Mouse (Mus musculus): ENCODE results near the gene Tanc2. TPM values are rescaled to one million over a fixed set of nuclear protein-coding genes. Genes with fewer than 3 reads are reported as not detected.

Tanc2 gene
- polyA plus RNA-seq, 1 experiment, result 2.6 TPM

DNA sequence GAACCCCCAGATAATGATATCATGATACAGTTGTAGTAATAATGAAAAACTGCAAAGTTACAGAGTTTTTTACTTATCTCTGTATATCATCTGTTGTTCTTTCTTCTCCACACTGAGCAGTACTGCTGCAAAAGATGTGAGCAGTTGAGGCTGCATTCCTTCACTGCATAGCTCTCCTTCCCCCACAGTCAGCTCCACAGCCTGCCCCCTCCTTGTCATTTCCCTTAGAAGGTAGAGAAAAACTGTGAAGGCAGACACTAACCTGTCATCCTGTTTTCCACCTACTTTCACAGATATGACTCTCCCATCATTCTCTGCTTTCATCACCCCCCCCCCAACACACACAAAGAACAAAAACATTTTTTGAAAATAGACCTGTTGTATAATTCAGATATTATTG lies 248.2 kb downstream of the Tanc2 start:
- no peak for TF ChIP-seq POLR2A (IDR thresholded peaks at IDR 0.05; ENCODE audit: control insufficient read depth, extremely low read depth, insufficient read depth, low read length, poor library complexity)
- no peak for TF ChIP-seq CTCF (IDR thresholded peaks at IDR 0.05; ENCODE audit: borderline replicate concordance, control insufficient read depth, extremely low read depth, insufficient read depth, low read length, poor library complexity)
- H3K36me3 ChIP-seq (ENCODE audit: control insufficient read depth, insufficient read depth, low read length), result no peaks in the 10 kb centered on the region
- no peak overlapping the region for H3K27ac ChIP-seq (ENCODE audit: control insufficient read depth, insufficient read depth, low read length)
- H3K27me3 ChIP-seq (ENCODE audit: control insufficient read depth, insufficient read depth, low read length), result no peaks in the 10 kb centered on the region
- no peak for DNase-seq
- H3K4me1 ChIP-seq (replicated peaks; ENCODE audit: control insufficient read depth, insufficient read depth, low read length), result no peaks in the 10 kb centered on the region
- no peak overlapping the region for H3K4me3 ChIP-seq (ENCODE audit: control insufficient read depth, insufficient read depth, low read length)

DNA sequence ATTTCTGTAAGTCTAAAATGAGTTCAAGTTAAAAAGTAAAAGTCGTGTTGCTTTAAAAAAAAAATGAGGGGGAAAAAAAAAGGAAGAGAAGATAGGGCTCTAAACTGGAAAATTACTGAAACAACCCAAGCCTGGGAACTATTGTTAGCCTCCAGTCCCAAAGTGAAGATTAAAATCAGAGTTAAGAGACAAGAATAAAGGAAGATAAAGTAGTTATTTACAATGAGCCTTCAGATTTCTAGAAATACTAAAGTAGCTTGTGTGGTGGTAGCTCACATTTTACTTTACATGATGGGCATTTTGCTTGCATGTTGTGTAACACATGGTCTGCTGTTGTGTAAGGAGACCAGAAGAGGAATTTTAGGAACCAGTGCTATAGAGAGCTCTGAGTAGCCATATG lies 256.1 kb downstream of the Tanc2 start:
- H3K27me3 ChIP-seq (ENCODE audit: control insufficient read depth, insufficient read depth, low read length), result no peaks in the 10 kb centered on the region
- 80% methylated on average over 1 of the region's 1 CpGs for WGBS
- no peaks in the 10 kb centered on the region for H3K36me3 ChIP-seq (ENCODE audit: control insufficient read depth, insufficient read depth, low read length)
- H3K4me3 ChIP-seq (ENCODE audit: control insufficient read depth, insufficient read depth, low read length), result no peak overlapping the region
- TF ChIP-seq CTCF (IDR thresholded peaks at IDR 0.05; ENCODE audit: borderline replicate concordance, control insufficient read depth, extremely low read depth, insufficient read depth, low read length, poor library complexity) (no peak), POLR2A (IDR thresholded peaks at IDR 0.05; ENCODE audit: control insufficient read depth, extremely low read depth, insufficient read depth, low read length, poor library complexity) (no peak)
- H3K27ac ChIP-seq (ENCODE audit: control insufficient read depth, insufficient read depth, low read length), result no peak overlapping the region
- no peaks in the 10 kb centered on the region for H3K4me1 ChIP-seq (replicated peaks; ENCODE audit: control insufficient read depth, insufficient read depth, low read length)
- no peak for DNase-seq

DNA sequence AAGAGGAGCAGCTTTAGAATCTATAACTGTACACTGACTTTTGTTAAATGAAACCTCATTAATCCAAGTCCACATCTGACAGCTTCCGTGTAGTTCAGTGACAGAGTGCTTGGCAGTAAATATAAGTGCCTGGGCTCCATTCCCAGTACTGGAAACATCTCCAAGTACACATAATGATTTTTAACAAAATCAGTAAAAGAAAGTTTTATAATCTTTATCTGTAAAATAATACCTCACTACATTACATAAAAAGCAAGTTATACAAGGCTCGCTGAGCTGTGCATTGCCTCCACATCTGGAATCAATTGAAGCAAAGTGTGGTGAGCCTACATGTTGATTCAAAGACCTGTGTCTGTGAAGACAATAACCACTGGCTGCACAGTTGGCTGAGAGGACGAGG lies 265.7 kb downstream of the Tanc2 start:
- 85% methylated on average over 3 of the region's 3 CpGs for WGBS
- Histone ChIP-seq H3K27ac (ENCODE audit: control insufficient read depth, insufficient read depth, low read length) (no peak overlapping the region), H3K4me1 (replicated peaks; ENCODE audit: control insufficient read depth, insufficient read depth, low read length) (no peaks in the 10 kb centered on the region), H3K4me3 (ENCODE audit: control insufficient read depth, insufficient read depth, low read length) (no peak overlapping the region), H3K36me3 (ENCODE audit: control insufficient read depth, insufficient read depth, low read length) (no peaks in the 10 kb centered on the region), H3K27me3 (ENCODE audit: control insufficient read depth, insufficient read depth, low read length) (no peaks in the 10 kb centered on the region)
- DNase-seq, result no peak
- TF ChIP-seq CTCF (IDR thresholded peaks at IDR 0.05; ENCODE audit: borderline replicate concordance, control insufficient read depth, extremely low read depth, insufficient read depth, low read length, poor library complexity) (no peak), POLR2A (IDR thresholded peaks at IDR 0.05; ENCODE audit: control insufficient read depth, extremely low read depth, insufficient read depth, low read length, poor library complexity) (no peak)

DNA sequence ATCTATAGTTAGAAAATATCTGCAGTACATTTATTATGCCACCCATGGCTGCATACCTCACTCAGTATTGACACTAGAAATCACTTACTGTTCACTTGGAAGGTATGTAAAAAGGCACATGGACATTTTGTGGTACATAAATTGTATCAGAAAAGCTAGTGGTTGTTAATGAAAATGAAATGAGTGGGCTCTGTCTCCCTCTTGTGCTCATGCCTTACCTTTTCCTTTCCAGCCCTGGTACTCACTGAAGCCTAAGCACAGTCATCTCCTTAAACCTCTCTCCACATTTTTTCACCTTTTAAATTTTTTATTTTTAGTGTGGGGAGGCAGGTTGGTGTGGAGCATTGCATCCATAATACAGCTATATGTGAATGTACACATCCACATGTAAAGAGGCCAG lies 268.3 kb downstream of the Tanc2 start:
- no peaks in the 10 kb centered on the region for H3K36me3 ChIP-seq (ENCODE audit: control insufficient read depth, insufficient read depth, low read length)
- H3K4me3 ChIP-seq (ENCODE audit: control insufficient read depth, insufficient read depth, low read length), result no peak overlapping the region
- H3K4me1 ChIP-seq (replicated peaks; ENCODE audit: control insufficient read depth, insufficient read depth, low read length), result no peaks in the 10 kb centered on the region
- no peaks in the 10 kb centered on the region for H3K27me3 ChIP-seq (ENCODE audit: control insufficient read depth, insufficient read depth, low read length)
- TF ChIP-seq CTCF (IDR thresholded peaks at IDR 0.05; ENCODE audit: borderline replicate concordance, control insufficient read depth, extremely low read depth, insufficient read depth, low read length, poor library complexity), result no peak
- no peak overlapping the region for H3K27ac ChIP-seq (ENCODE audit: control insufficient read depth, insufficient read depth, low read length)
- no peak for DNase-seq

DNA sequence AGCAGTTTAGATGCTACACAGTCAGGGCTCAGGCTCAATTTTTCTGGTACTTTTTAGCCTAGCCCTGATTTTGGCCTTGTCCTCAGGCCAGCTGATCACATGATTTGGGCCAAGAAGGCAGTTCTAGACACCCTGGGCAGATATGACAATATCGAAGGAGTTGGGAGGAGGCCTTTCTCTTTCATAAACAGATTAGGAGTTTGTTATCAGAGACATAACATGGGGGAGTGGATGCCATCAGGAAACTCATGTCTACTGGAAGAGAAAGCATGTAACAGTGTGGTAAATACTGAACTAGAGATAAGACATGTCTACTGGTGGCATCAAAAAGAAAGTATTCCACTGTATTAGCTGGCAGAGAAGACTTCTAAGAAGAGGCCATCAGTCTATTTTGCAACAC lies 295.8 kb downstream of the Tanc2 start:
- no peak overlapping the region for H3K27ac ChIP-seq (ENCODE audit: control insufficient read depth, insufficient read depth, low read length)
- 100% methylated on average over 1 of the region's 1 CpGs for WGBS

DNA sequence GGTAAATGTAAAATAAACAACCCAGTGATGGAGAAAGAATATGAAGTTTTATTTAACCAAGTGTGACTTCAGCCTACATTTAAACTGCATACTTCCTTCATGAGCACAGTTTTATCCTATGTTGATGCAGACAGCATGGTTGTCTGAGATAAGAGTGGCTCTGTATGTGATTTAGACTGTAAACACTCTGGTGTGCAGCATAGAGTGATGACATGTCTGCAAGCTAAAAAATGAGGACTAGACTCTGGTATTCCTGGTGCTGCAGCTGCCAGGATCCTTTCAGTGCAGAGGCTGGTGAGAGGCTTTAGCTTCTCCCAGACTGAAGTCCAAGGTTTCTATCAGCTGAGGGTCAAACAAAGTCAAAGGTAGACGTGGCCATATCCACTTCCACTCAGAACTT lies 297.5 kb downstream of the Tanc2 start:
- H3K36me3 ChIP-seq (ENCODE audit: control insufficient read depth, insufficient read depth, low read length), result no peaks in the 10 kb centered on the region
- WGBS, result 78% methylated on average over 1 of the region's 1 CpGs
- no peak for TF ChIP-seq POLR2A (IDR thresholded peaks at IDR 0.05; ENCODE audit: control insufficient read depth, extremely low read depth, insufficient read depth, low read length, poor library complexity)
- TF ChIP-seq CTCF (IDR thresholded peaks at IDR 0.05; ENCODE audit: borderline replicate concordance, control insufficient read depth, extremely low read depth, insufficient read depth, low read length, poor library complexity), result no peak
- DNase-seq, result no peak
- H3K27ac ChIP-seq (ENCODE audit: control insufficient read depth, insufficient read depth, low read length), result no peak overlapping the region
- no peaks in the 10 kb centered on the region for H3K27me3 ChIP-seq (ENCODE audit: control insufficient read depth, insufficient read depth, low read length)
- no peaks in the 10 kb centered on the region for H3K4me1 ChIP-seq (replicated peaks; ENCODE audit: control insufficient read depth, insufficient read depth, low read length)
- no peak overlapping the region for H3K4me3 ChIP-seq (ENCODE audit: control insufficient read depth, insufficient read depth, low read length)

More for the DNA sequence above, 295.8 kb downstream of the Tanc2 start:
- no peak for TF ChIP-seq POLR2A (IDR thresholded peaks at IDR 0.05; ENCODE audit: control insufficient read depth, extremely low read depth, insufficient read depth, low read length, poor library complexity)
- TF ChIP-seq CTCF (IDR thresholded peaks at IDR 0.05; ENCODE audit: borderline replicate concordance, control insufficient read depth, extremely low read depth, insufficient read depth, low read length, poor library complexity), result no peak
- no peak for DNase-seq
- H3K4me3 ChIP-seq (ENCODE audit: control insufficient read depth, insufficient read depth, low read length), result no peak overlapping the region
- no peaks in the 10 kb centered on the region for H3K4me1 ChIP-seq (replicated peaks; ENCODE audit: control insufficient read depth, insufficient read depth, low read length)
- no peaks in the 10 kb centered on the region for H3K36me3 ChIP-seq (ENCODE audit: control insufficient read depth, insufficient read depth, low read length)
- H3K27me3 ChIP-seq (ENCODE audit: control insufficient read depth, insufficient read depth, low read length), result no peaks in the 10 kb centered on the region

DNA sequence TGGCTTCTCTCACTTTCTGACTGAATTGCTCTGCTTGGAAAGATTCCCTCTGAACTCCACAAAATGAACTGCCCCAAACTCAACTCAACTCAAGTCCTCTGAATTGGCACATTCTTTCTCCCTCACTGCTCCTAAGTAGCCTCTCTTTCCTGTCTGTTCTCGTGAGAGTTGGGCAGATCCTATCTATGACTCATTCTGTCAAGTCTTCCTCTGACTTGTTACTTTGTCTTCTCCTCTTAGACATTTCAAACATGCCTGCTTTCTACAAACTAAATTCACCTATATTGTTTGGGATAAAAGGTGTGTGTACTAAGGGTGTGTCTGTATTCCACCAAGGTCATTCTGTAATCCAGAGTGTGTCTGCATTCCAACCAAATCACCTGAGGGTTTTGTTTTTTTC lies 309.4 kb downstream of the Tanc2 start:
- H3K27me3 ChIP-seq (ENCODE audit: control insufficient read depth, insufficient read depth, low read length), result no peaks in the 10 kb centered on the region
- no peak for TF ChIP-seq POLR2A (IDR thresholded peaks at IDR 0.05; ENCODE audit: control insufficient read depth, extremely low read depth, insufficient read depth, low read length, poor library complexity)
- no peak for TF ChIP-seq CTCF (IDR thresholded peaks at IDR 0.05; ENCODE audit: borderline replicate concordance, control insufficient read depth, extremely low read depth, insufficient read depth, low read length, poor library complexity)
- H3K4me1 ChIP-seq (replicated peaks; ENCODE audit: control insufficient read depth, insufficient read depth, low read length), result no peaks in the 10 kb centered on the region
- no peak overlapping the region for H3K27ac ChIP-seq (ENCODE audit: control insufficient read depth, insufficient read depth, low read length)
- WGBS, result 63% methylated on average over 1 of the region's 1 CpGs
- no peak for DNase-seq
- no peaks in the 10 kb centered on the region for H3K36me3 ChIP-seq (ENCODE audit: control insufficient read depth, insufficient read depth, low read length)
- H3K4me3 ChIP-seq (ENCODE audit: control insufficient read depth, insufficient read depth, low read length), result no peak overlapping the region

All from thymus, adult 2 months (tissue).